Mouse (Mus musculus) stomach, postnatal 0 days (tissue): ENCODE data around the gene Trim40.

Experiments used
- CTCF ChIP-seq: IDR thresholded peaks from 2 replicates; pipeline ENCODE4 v1.5.1; 2016; ENCODE audit warnings: antibody characterized with exemption, low read depth, mild to moderate bottlenecking, moderate library complexity
- EP300 ChIP-seq: optimal IDR thresholded peaks from 2 replicates; pipeline ENCODE3; 2016; ENCODE audit warnings: antibody characterized with exemption

DNA sequence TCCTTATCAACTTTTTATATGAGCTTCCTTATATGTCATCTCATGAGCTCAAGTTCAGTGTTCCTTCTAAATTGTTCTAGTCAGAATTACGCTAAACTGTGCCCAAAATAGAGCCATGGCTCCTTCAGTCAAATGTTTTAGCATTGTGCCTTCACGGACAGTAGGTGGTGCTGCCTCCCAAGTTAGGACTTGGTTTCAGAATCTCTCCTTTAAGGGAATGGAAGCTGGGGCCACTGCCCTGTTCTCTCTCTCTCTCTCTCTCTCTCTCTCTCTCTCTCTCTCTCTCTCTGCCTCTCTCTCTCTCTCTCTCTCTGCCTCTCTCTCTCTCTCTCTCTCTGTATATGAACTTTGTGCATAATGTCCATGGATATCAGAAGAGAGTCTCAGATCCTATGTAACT, 2.4 kb upstream of the Trim40 start:
- peak; percentile 88 for TF ChIP-seq CTCF
- TF ChIP-seq EP300, result no peak
